Mouse (Mus musculus) kidney, embryonic 14.5 days (tissue): Measurements from ENCODE around the gene Kif6. TPM values are rescaled to one million over a fixed set of nuclear protein-coding genes. Genes with fewer than 3 reads are reported as not detected.

ENCODE experiments used
- ATAC-seq: fragments of 200-750 bp; cut with Nextera tagmentation; 2 replicates; pipeline ENCODE4 v1.8.0; 2017; ENCODE audit warnings: moderate number of reproducible peaks, mild to moderate bottlenecking, moderate TSS enrichment, moderate library complexity; ENCODE audit not compliant: low FRiP score, low TSS enrichment
- H3K27ac ChIP-seq: fragments of 300-500 bp; sonication (generic); 2 replicates; pipeline ENCODE4 v1.5.1; 2014; ENCODE audit warnings: low read depth, mild to moderate bottlenecking, low read length, moderate library complexity, mixed read lengths
- H3K27me3 ChIP-seq: fragments of 300-500 bp; sonication (generic); 2 replicates; pipeline ENCODE4 v1.6.1; 2014; ENCODE audit warnings: mild to moderate bottlenecking, low read length; ENCODE audit not compliant: control insufficient read depth, insufficient read depth
- H3K36me3 ChIP-seq: fragments of 300-500 bp; sonication (generic); 2 replicates; pipeline ENCODE4 v1.6.1; 2014; ENCODE audit warnings: low read length, mixed read lengths; ENCODE audit not compliant: control insufficient read depth, insufficient read depth
- H3K4me1 ChIP-seq: fragments of 300-500 bp; sonication (generic); 2 replicates; pipeline ENCODE4 v1.6.1; 2014; ENCODE audit warnings: low read length, mixed read lengths; ENCODE audit not compliant: control insufficient read depth, insufficient read depth
- H3K4me2 ChIP-seq: fragments of 300-500 bp; sonication (generic); replicated peaks from 2 replicates; pipeline ENCODE4 v1.6.1; 2014; ENCODE audit warnings: low read depth, mild to moderate bottlenecking, low read length
- H3K4me3 ChIP-seq: fragments of 300-500 bp; sonication (generic); 2 replicates; pipeline ENCODE4 v1.5.1; 2014; ENCODE audit warnings: mild to moderate bottlenecking, low read length
- H3K9ac ChIP-seq: fragments of 300-500 bp; sonication (generic); 2 replicates; pipeline ENCODE4 v1.6.1; 2014; ENCODE audit warnings: low read depth, mild to moderate bottlenecking, low read length, moderate library complexity
- H3K9me3 ChIP-seq: fragments of 300-500 bp; sonication (generic); 2 replicates; pipeline ENCODE4 v1.6.1; 2016; ENCODE audit warnings: low read length; ENCODE audit not compliant: control insufficient read depth
- WGBS: fragments of 180-500 bp; shearing (Covaris S2); extraction: QIAGEN DNeasy Blood & Tissue Kit; methylation state at CpG from one replicate; pipeline ENCODE4 v1.1.7; 2014; 5-methylcytosine and 5-hydroxymethylcytosine counted together
- polyA plus RNA-seq: library from polyadenylated mRNA; unstranded; fragments of >200 nt; fragmentation: Nextera tagmentation; extraction: Ambion mirVana; gene quantifications from 2 replicates; pipeline ENCODE4 v1.2.1, GENCODE M21; 2014

Kif6 gene
- polyA plus RNA-seq, 1 experiment from 2014 or later = 2.0 TPM

- 86% methylated on average over 4 of the region's 4 CpGs for whole genome bisulfite sequencing
- no peak for ATAC-seq
- Histone ChIP-seq H3K4me3 (no peak overlapping the region), H3K27me3 (no peaks in the 10 kb centered on the region), H3K36me3 (no peaks in the 10 kb centered on the region), H3K27ac (no peak overlapping the region), H3K9me3 (no peaks in the 10 kb centered on the region), H3K4me1 (0 out of 2 replicates have a peak, but pooled peaks cover 10% of the 10 kb centered on the region), H3K9ac (no peak overlapping the region), H3K4me2 (no peak overlapping the region)
Measured at GRCm38 (mm10) chr17:49820203-49820602, 205.3 kb downstream of the Kif6 start.

GRCm38 (mm10) chr17:49824142-49824840, 209.4 kb downstream of the Kif6 start:
- H3K4me2 ChIP-seq = no peak overlapping the region
- no peaks in the 10 kb centered on the region for H3K9me3 ChIP-seq
- H3K27me3 ChIP-seq = no peaks in the 10 kb centered on the region
- no peak overlapping the region for H3K27ac ChIP-seq
- no peak overlapping the region for H3K4me3 ChIP-seq
- 48% methylated on average over 6 of the region's 6 CpGs for WGBS
- ATAC-seq = no peak
- H3K9ac ChIP-seq = no peak overlapping the region
- no peaks in the 10 kb centered on the region for H3K36me3 ChIP-seq
- H3K4me1 ChIP-seq = no peaks in the 10 kb centered on the region

GRCm38 (mm10) chr17:49824841-49825450, 210.0 kb downstream of the Kif6 start:
- H3K9me3 ChIP-seq = no peaks in the 10 kb centered on the region
- no peaks in the 10 kb centered on the region for H3K36me3 ChIP-seq
- no peaks in the 10 kb centered on the region for H3K4me1 ChIP-seq
- 82% methylated on average over 7 of the region's 7 CpGs for WGBS
- H3K9ac ChIP-seq = no peak overlapping the region
- no peak for ATAC-seq
- H3K4me3 ChIP-seq = no peak overlapping the region
- H3K27ac ChIP-seq = no peak overlapping the region
- H3K4me2 ChIP-seq = no peak overlapping the region
- H3K27me3 ChIP-seq = no peaks in the 10 kb centered on the region

- WGBS = 86% methylated on average over 5 of the region's 5 CpGs
- no peak overlapping the region for H3K4me2 ChIP-seq
- no peaks in the 10 kb centered on the region for H3K36me3 ChIP-seq
- no peak for ATAC-seq
- no peak overlapping the region for H3K9ac ChIP-seq
- H3K27me3 ChIP-seq = no peaks in the 10 kb centered on the region
- H3K4me3 ChIP-seq = no peak overlapping the region
- H3K27ac ChIP-seq = no peak overlapping the region
- no peaks in the 10 kb centered on the region for H3K4me1 ChIP-seq
- no peaks in the 10 kb centered on the region for H3K9me3 ChIP-seq
Measured at GRCm38 (mm10) chr17:49825831-49826230, 210.9 kb downstream of the Kif6 start.

- H3K36me3 ChIP-seq = no peaks in the 10 kb centered on the region
- ATAC-seq = no peak
- no peaks in the 10 kb centered on the region for H3K4me1 ChIP-seq
- no peak overlapping the region for H3K9ac ChIP-seq
- H3K4me3 ChIP-seq = no peak overlapping the region
- no peak overlapping the region for H3K4me2 ChIP-seq
- no peaks in the 10 kb centered on the region for H3K9me3 ChIP-seq
- 41% methylated on average over 3 of the region's 3 CpGs for WGBS
- no peak overlapping the region for H3K27ac ChIP-seq
- H3K27me3 ChIP-seq = no peaks in the 10 kb centered on the region
Measured at GRCm38 (mm10) chr17:49831745-49832144, 216.8 kb downstream of the Kif6 start.

- H3K9ac ChIP-seq = no peak overlapping the region
- H3K9me3 ChIP-seq = no peaks in the 10 kb centered on the region
- no peak for ATAC-seq
- H3K4me3 ChIP-seq = no peak overlapping the region
- no peaks in the 10 kb centered on the region for H3K27me3 ChIP-seq
- 90% methylated on average over 5 of the region's 5 CpGs for WGBS
- H3K36me3 ChIP-seq = no peaks in the 10 kb centered on the region
- H3K4me2 ChIP-seq = no peak overlapping the region
- H3K4me1 ChIP-seq = no peaks in the 10 kb centered on the region
- H3K27ac ChIP-seq = no peak overlapping the region
Measured at GRCm38 (mm10) chr17:49834044-49834545, 219.2 kb downstream of the Kif6 start.

- H3K4me2 ChIP-seq = no peak overlapping the region
- H3K36me3 ChIP-seq = no peaks in the 10 kb centered on the region
- no peak overlapping the region for H3K4me3 ChIP-seq
- ATAC-seq = no peak
- no peak overlapping the region for H3K27ac ChIP-seq
- WGBS = 66% methylated on average over 5 of the region's 5 CpGs
- H3K27me3 ChIP-seq = no peaks in the 10 kb centered on the region
- no peaks in the 10 kb centered on the region for H3K4me1 ChIP-seq
- no peak overlapping the region for H3K9ac ChIP-seq
- H3K9me3 ChIP-seq = no peaks in the 10 kb centered on the region
Measured at GRCm38 (mm10) chr17:49837417-49837816, 222.5 kb downstream of the Kif6 start.

- Histone ChIP-seq H3K27ac (no peak overlapping the region), H3K9me3 (no peaks in the 10 kb centered on the region), H3K4me2 (no peak overlapping the region), H3K36me3 (no peaks in the 10 kb centered on the region), H3K9ac (no peak overlapping the region), H3K4me3 (no peak overlapping the region), H3K4me1 (no peaks in the 10 kb centered on the region), H3K27me3 (no peaks in the 10 kb centered on the region)
- no peak for ATAC-seq
- WGBS = 71% methylated on average over 3 of the region's 3 CpGs
Measured at GRCm38 (mm10) chr17:49839243-49839642, 224.3 kb downstream of the Kif6 start.

GRCm38 (mm10) chr17:49851210-49851609, 236.3 kb downstream of the Kif6 start:
- Histone ChIP-seq H3K36me3 (no peaks in the 10 kb centered on the region), H3K9me3 (no peaks in the 10 kb centered on the region), H3K4me2 (no peak overlapping the region), H3K27me3 (no peaks in the 10 kb centered on the region), H3K4me3 (no peak overlapping the region), H3K9ac (no peak overlapping the region), H3K4me1 (no peaks in the 10 kb centered on the region), H3K27ac (no peak overlapping the region)
- 60% methylated on average over 3 of the region's 3 CpGs for WGBS
- no peak for ATAC-seq
